Mouse (Mus musculus): ENCODE results near the gene Rnpc3. TPM values are rescaled to one million over a fixed set of nuclear protein-coding genes. Genes with fewer than 3 reads are reported as not detected.

Rnpc3 gene
- polyA plus RNA-seq, 1 experiment from 2014 or later = 19.8 TPM

GRCm38 (mm10) chr3:113631611-113632010 lies 1.7 kb upstream of the Rnpc3 start:
- no peaks in the 10 kb centered on the region; the same call in 1 of the 2 replicates for H3K36me3 ChIP-seq (ENCODE audit: control insufficient read depth, insufficient read depth)
- no peaks in the 10 kb centered on the region for H3K4me1 ChIP-seq (replicated peaks; ENCODE audit: control insufficient read depth, insufficient read depth, low read length)
- ATAC-seq = no peak
- no peak for TF ChIP-seq CTCF (IDR thresholded peaks at IDR 0.05; ENCODE audit: low read depth)
- no peaks in the 10 kb centered on the region for H3K27me3 ChIP-seq (replicated peaks; ENCODE audit: control insufficient read depth, insufficient read depth, low read length)
- no peak overlapping the region for H3K9ac ChIP-seq (ENCODE audit: low read depth, low read length)
- no peaks in the 10 kb centered on the region for H3K9me3 ChIP-seq (ENCODE audit: control insufficient read depth)
- no peak overlapping the region for H3K27ac ChIP-seq (ENCODE audit: low read depth, low read length)
- H3K4me3 ChIP-seq (ENCODE audit: low read depth, low read length) = no peak overlapping the region
- H3K4me2 ChIP-seq (replicated peaks; ENCODE audit: low read depth) = no peak overlapping the region

DNA sequence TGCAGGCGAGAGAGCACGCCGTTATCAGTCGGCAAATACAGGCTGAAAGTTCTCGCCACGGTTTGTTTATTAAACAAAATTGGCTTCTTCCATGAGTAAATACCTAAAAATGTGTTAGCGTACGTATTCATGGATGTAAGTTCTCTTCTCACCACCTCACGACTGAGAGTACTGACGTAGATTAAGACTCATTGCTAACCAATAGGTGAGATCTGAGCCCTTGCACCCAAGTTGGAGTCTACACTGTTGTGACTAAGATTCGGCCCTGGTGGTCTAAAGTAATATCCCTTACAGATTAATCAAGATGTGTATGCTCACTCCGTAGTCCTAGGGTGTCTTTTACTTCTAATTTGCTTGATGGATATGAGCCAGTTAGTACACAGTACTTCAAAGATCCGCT lies 615 bp upstream of the Rnpc3 start:
- no peak for ATAC-seq
- peak overlapping the region; percentile 82 for H3K9ac ChIP-seq (ENCODE audit: low read depth, low read length)
- H3K27ac ChIP-seq (ENCODE audit: low read depth, low read length) = peak overlapping the region; percentile 100
- H3K4me3 ChIP-seq (ENCODE audit: low read depth, low read length) = peak overlapping the region; percentile 65
- no peaks in the 10 kb centered on the region; the same call in 1 of the 2 replicates for H3K36me3 ChIP-seq (ENCODE audit: control insufficient read depth, insufficient read depth)
- no peak for TF ChIP-seq CTCF (IDR thresholded peaks at IDR 0.05; ENCODE audit: low read depth)
- peak overlapping the region; percentile 66 for H3K4me2 ChIP-seq (replicated peaks; ENCODE audit: low read depth)
- no peaks in the 10 kb centered on the region for H3K4me1 ChIP-seq (replicated peaks; ENCODE audit: control insufficient read depth, insufficient read depth, low read length)
- no peaks in the 10 kb centered on the region for H3K9me3 ChIP-seq (ENCODE audit: control insufficient read depth)
- 5% methylated on average over 13 of the region's 13 CpGs for WGBS
- no peaks in the 10 kb centered on the region for H3K27me3 ChIP-seq (replicated peaks; ENCODE audit: control insufficient read depth, insufficient read depth, low read length)

- no peak for TF ChIP-seq CTCF (IDR thresholded peaks at IDR 0.05; ENCODE audit: low read depth)
- no peak for ATAC-seq
- 95% methylated on average over 2 of the region's 2 CpGs for WGBS
- Histone ChIP-seq H3K36me3 (ENCODE audit: control insufficient read depth, insufficient read depth) (peaks cover 18% of the 10 kb centered on the region), H3K4me2 (replicated peaks; ENCODE audit: low read depth) (no peak within 1 kb of the TSS), H3K4me1 (replicated peaks; ENCODE audit: control insufficient read depth, insufficient read depth, low read length) (no peaks in the 10 kb centered on the region), H3K27me3 (replicated peaks; ENCODE audit: control insufficient read depth, insufficient read depth, low read length) (no peaks in the 10 kb centered on the region), H3K9ac (ENCODE audit: low read depth, low read length) (no peak within 1 kb of the TSS), H3K27ac (ENCODE audit: low read depth, low read length) (no peak within 1 kb of the TSS), H3K4me3 (ENCODE audit: low read depth, low read length) (no peak within 1 kb of the TSS), H3K9me3 (ENCODE audit: control insufficient read depth) (no peaks in the 10 kb centered on the region)
These were observed 23.4 kb downstream of the Rnpc3 start, which contains the start of gene Amy1 for GRCm38 (mm10) chr3:113606599-113606998. Gene Amy1, minus strand, starts transcription at chr3:113606699.

DNA sequence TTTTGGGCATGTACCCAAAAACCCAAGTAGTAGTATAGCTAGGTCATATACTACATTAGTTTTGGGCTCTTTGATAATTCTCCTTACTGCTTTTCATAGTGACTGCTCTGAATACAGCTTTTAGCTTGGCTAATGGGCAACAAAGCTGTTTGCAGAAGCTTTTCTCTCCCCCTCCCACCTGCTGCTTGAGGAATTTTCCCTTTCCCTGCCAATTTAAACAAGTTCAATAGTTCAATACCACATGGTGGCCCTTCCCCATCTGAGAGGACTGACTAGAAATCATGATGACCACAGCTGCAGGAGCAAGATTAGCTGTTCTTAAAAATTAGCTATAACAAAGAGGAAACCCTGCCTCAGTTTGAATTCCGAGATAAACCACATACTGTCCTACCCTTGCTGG lies 39.1 kb downstream of the Rnpc3 start:
- no peak for TF ChIP-seq CTCF (IDR thresholded peaks at IDR 0.05; ENCODE audit: low read depth)
- Histone ChIP-seq H3K27me3 (replicated peaks; ENCODE audit: control insufficient read depth, insufficient read depth, low read length) (no peaks in the 10 kb centered on the region), H3K27ac (ENCODE audit: low read depth, low read length) (no peak overlapping the region), H3K36me3 (ENCODE audit: control insufficient read depth, insufficient read depth) (no peaks in the 10 kb centered on the region; the same call in 1 of the 2 replicates), H3K9me3 (ENCODE audit: control insufficient read depth) (no peaks in the 10 kb centered on the region), H3K4me2 (replicated peaks; ENCODE audit: low read depth) (no peak overlapping the region), H3K9ac (ENCODE audit: low read depth, low read length) (no peak overlapping the region), H3K4me3 (ENCODE audit: low read depth, low read length) (no peak overlapping the region), H3K4me1 (replicated peaks; ENCODE audit: control insufficient read depth, insufficient read depth, low read length) (no peaks in the 10 kb centered on the region)
- no peak for ATAC-seq
- WGBS = 85% methylated on average over 1 of the region's 1 CpGs

DNA sequence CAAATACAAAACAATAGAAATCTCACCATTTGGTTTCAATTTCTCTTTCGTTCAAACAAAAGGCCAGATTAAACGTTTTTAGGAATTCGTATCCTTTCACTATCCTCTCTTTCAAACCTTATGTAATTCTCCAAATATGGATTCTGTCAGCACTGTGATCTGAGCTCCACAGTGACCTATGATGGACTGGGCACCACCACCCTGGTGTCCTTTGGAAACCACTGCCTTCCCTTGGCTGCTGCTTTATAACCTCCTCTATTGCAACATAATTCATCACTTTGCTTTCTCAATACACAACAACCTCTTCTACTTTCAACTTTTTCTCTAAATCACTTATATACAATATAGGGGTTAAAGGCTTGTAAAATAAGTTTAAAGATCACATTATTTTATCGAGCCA lies 55.4 kb downstream of the Rnpc3 start:
- Histone ChIP-seq H3K4me3 (ENCODE audit: low read depth, low read length) (no peak overlapping the region), H3K27ac (ENCODE audit: low read depth, low read length) (no peak overlapping the region), H3K4me2 (replicated peaks; ENCODE audit: low read depth) (no peak overlapping the region), H3K4me1 (replicated peaks; ENCODE audit: control insufficient read depth, insufficient read depth, low read length) (no peaks in the 10 kb centered on the region), H3K9me3 (ENCODE audit: control insufficient read depth) (no peaks in the 10 kb centered on the region), H3K9ac (ENCODE audit: low read depth, low read length) (no peak overlapping the region), H3K27me3 (replicated peaks; ENCODE audit: control insufficient read depth, insufficient read depth, low read length) (no peaks in the 10 kb centered on the region), H3K36me3 (ENCODE audit: control insufficient read depth, insufficient read depth) (no peaks in the 10 kb centered on the region)
- WGBS = 67% methylated on average over 4 of the region's 4 CpGs
- no peak for TF ChIP-seq CTCF (IDR thresholded peaks at IDR 0.05; ENCODE audit: low read depth)
- ATAC-seq = no peak

- Histone ChIP-seq H3K9me3 (ENCODE audit: control insufficient read depth) (no peaks in the 10 kb centered on the region), H3K9ac (ENCODE audit: low read depth, low read length) (no peak overlapping the region), H3K27ac (ENCODE audit: low read depth, low read length) (no peak overlapping the region), H3K27me3 (replicated peaks; ENCODE audit: control insufficient read depth, insufficient read depth, low read length) (no peaks in the 10 kb centered on the region), H3K4me3 (ENCODE audit: low read depth, low read length) (no peak overlapping the region), H3K36me3 (ENCODE audit: control insufficient read depth, insufficient read depth) (no peaks in the 10 kb centered on the region), H3K4me2 (replicated peaks; ENCODE audit: low read depth) (no peak overlapping the region), H3K4me1 (replicated peaks; ENCODE audit: control insufficient read depth, insufficient read depth, low read length) (no peaks in the 10 kb centered on the region)
- no peak for TF ChIP-seq CTCF (IDR thresholded peaks at IDR 0.05; ENCODE audit: low read depth)
- ATAC-seq = no peak
- WGBS = 42% methylated on average over 2 of the region's 2 CpGs
These were observed 55.8 kb downstream of the Rnpc3 start for GRCm38 (mm10) chr3:113574138-113574537.

- TF ChIP-seq CTCF (IDR thresholded peaks at IDR 0.05; ENCODE audit: low read depth) = no peak
- no peak overlapping the region for H3K27ac ChIP-seq (ENCODE audit: low read depth, low read length)
- WGBS = 44% methylated on average over 3 of the region's 3 CpGs
- H3K4me1 ChIP-seq (replicated peaks; ENCODE audit: control insufficient read depth, insufficient read depth, low read length) = no peaks in the 10 kb centered on the region
- no peaks in the 10 kb centered on the region for H3K36me3 ChIP-seq (ENCODE audit: control insufficient read depth, insufficient read depth)
- ATAC-seq = no peak
- H3K27me3 ChIP-seq (replicated peaks; ENCODE audit: control insufficient read depth, insufficient read depth, low read length) = no peaks in the 10 kb centered on the region
- H3K4me3 ChIP-seq (ENCODE audit: low read depth, low read length) = no peak overlapping the region
- no peak overlapping the region for H3K4me2 ChIP-seq (replicated peaks; ENCODE audit: low read depth)
- H3K9ac ChIP-seq (ENCODE audit: low read depth, low read length) = no peak overlapping the region
- H3K9me3 ChIP-seq (ENCODE audit: control insufficient read depth) = no peaks in the 10 kb centered on the region
These were observed 57.8 kb downstream of the Rnpc3 start for GRCm38 (mm10) chr3:113572158-113572557.

Other genes with a start within 250 kb of the Rnpc3 start
- 5.9 and 12.7 TPM in 2 replicates for gene Amy2a1, start 97.7 kb downstream of the Rnpc3 start, polyA plus RNA-seq (2015; fragmentation: Nextera tagmentation; extraction: Ambion mirVana)
- gene Amy1, start 23.4 kb downstream of the Rnpc3 start, polyA plus RNA-seq (2015; fragmentation: Nextera tagmentation; extraction: Ambion mirVana) = 1.1 and 2.5 TPM in 2 replicates

Measured in intestine, postnatal 0 days (tissue).